Mouse (Mus musculus) layer of hippocampus, postnatal 36 days (tissue): ENCODE data around the gene Zfp786. TPM values are rescaled to one million over a fixed set of nuclear protein-coding genes. Genes with fewer than 3 reads are reported as not detected.
"Not testable (repeated sequence)": the region's sequence is repeated elsewhere in the genome, so short reads cannot be mapped to it uniquely, and the experiment has no call there.

Experiments
- DNase-seq, 2 experiments: peaks; one replicate each; pipeline ENCODE4 v3.0.0; 2022
- total RNA-seq, 2 experiments: library from RNA; stranded (reverse); gene quantifications; 2 replicates each; pipeline ENCODE4 v1.2.3; 2021

The Zfp786 gene
- 1 to 10 TPM; 5.3 to 7.3 TPM for total RNA-seq

DNA sequence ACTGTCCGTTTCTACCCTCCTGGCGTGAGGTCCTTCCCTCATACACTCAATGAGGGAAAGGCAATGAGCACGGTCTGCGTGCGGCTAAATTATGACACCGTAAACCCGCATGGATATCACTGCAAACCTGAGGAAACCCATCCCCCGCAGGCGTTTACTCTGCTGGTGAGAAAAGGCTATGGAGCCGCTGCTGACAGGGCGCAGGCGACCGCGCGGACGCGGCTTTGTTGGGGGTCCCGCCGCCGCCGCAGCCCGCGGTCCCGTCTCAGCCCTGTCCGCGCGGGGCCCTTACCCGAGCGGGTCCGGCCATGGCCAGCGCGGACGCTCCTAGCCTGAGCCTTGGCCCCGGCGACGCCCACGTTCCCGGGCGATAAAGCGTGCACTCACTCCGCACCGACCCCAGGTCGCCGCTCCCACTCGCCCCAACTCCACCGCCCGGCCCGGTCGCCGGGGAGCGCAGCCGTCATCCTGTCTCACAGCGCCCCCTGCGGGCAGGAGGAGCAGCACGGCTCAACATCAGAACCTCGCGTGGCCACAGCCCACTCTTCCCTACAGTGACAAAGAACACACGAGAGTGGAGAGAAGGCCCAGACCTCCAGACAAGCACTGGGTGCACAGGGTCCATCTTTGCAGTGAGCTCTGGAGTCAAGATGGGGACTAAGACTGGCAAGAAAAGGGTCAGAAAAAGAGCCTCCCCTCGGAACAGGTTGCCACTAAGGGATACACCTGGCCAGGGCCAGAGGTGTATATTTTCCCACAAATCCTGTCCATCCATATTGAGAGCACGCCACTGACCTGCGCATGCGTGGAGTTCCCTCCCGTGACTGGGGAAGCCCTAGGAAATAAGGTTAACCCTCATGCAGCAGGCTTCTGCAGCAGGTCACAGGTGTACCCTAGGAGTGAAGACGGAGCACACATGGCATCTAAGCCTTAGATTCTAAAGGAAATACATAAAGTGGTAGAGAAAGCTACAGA lies at the start of gene Zfp786:
Gene Zfp786 (minus strand): TSS at position 764 of the 975 bp plus-strand sequence.
- DNase-seq = peak; percentile 88 to 90

DNA sequence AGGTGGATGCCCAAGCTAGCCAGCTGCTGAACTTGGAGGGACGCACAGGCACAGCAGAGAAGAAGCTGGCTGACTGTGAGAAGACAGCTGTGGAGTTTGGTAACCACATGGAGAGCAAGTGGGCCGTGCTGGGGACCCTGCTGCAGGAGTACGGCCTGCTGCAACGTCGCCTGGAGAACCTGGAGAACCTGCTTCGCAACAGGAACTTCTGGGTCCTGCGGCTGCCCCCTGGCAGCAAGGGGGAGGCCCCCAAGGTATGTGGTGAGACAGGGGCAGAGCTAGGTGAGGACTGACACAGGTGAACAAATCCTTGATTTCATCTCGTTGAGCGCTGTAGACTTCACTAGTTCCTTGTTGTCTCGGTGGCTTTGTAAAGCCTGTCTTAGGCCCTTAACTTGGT lies 49.5 kb upstream of the Zfp786 start:
- DNase-seq = no peak

DNA sequence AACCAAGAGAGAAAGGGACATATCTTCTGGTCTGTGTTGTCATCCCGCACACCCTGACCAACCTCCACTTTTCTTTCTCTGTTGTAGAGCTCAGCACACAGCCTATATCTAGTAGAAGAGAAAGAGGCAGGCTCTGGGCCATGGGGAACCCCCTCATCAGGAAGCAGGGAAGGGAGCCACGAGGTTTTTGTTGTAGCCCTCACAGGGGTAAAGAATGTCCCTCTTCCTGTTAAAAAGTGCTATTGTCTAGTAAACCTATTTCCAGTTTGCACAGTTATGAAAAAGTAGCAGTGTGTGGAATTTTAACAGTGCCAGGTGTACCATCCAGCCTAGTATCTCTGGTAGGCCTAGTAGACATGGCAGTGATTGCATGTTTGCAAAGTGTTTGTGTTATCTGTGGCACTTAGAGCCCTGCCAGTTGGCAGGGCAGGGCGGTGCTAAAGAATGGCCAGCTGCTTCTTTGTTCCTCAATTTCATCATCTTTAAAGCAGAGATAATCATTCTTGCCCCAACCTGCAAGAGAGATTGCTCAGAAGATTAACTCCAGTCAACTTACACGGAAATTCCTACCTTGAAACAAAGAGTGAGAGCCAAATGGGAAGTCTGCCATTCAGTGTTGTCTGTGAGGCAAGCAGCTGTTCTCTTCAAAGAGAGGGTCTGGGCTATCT lies 48.5 kb upstream of the Zfp786 start:
- no peak for DNase-seq

DNA sequence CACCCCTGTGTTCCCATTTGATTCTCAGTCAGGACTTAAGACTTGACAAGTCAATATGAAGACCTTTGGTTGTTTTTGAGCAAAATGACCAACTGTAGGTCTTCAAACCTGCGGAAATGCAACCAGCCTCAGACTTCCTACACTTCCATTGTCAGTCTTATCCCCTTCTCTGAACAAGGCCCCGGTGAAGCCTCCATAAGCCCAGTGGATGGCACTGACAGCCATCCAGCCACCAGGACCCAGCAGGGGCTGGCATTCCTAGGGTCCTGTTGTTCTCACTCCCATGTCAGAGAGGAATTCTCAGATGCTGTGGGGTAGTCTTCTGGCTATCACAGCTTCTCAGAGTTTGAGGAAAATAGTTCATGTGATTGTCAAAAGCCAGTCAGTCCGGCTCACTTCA lies 47.9 kb upstream of the Zfp786 start:
- no peak for DNase-seq

DNA sequence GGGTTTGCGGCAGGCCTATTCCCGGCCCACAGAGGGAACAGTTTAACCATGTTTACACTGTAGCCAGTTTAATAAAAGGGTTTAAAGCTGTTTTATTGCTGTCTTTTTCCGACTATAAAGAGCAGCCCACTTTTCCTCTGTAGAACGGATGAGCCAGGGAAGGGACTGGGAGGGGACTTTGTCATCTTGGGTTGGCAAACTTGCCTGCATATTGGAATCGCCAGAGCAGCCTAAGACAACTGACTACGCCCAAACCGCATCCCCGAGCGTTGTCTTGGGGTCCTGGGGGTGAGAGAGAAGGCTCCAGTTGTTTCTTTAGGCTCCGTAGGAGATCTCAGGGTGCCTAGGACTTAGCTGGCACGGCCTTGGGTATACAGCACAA lies 47.5 kb upstream of the Zfp786 start:
- DNase-seq = no peak

DNA sequence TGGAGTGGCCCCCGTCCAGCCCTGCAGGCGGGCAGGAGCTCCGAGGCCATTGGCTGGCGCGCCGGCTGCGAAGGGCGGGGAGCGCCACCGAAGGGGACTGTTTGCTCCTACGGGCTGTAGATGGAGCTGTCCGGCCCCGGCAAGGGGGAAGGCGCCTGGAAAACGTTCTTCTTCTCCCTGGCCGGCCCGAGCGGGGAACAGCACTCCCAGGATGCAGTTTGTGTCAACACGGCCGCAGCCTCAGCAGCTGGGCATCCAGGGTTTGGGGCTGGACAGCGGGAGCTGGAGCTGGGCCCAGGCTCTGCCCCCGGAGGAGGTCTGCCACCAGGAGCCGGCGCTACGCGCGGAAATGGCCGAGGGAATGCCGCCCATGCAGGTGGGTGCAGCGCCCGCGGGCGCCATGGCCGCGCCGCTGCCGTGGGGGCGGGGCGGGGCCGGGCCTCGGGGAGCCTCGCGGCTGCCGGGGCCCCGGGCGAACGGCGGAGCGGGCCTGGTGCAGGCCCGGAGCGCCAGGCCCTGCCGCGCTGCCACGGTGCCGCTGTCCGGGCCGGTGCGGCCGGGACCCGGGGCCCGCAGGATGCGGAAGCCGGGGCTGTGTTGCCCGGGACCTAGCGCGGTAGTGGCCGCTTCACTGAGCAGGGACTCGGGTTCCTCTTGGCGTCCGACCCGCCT lies 46.9 kb upstream of the Zfp786 start:
- peak; percentile 91 to 92 for DNase-seq

DNA sequence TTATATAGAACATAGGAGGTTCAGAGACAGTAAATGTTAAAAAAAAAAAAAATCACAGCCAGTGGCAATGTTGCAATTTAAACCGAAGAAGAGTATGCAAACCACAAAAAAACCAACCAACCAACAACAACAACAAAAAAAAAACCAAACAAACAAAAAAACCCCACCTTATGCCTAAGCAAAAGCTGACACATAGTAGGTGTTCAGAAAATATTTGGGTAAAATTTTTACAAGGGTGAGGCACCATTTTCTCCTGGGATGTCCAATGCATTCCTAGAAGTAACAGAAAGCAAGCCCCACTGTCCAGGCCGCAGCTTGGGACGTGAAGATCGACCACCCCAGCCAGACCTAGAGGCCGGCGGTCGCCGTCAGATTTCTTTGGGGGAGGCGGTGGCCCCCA lies 46.4 kb upstream of the Zfp786 start, which contains the start of gene Zfp282:
Gene Zfp282 (plus strand): TSS at position 147 of the 400 bp plus-strand sequence.
- no peak for DNase-seq

DNA sequence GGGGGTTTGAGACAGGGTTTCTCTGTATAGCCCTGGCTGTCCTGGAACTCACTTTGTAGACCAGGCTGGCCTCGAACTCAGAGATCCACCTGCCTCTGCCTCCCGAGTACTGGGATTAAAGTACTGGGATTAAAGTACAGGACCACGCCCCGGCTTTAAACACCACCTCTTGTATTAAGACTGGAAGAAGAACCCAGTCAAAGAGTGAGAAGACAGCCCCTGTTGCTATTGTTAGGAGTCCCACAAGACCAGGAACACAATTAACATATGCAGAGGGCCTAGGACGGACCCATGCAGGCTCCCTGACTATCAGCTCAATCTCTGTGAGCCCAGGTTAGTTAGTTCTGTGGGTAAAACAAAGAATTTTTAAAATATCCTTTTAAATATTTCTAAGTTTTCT lies 41.6 kb upstream of the Zfp786 start:
- no peak for DNase-seq

DNA sequence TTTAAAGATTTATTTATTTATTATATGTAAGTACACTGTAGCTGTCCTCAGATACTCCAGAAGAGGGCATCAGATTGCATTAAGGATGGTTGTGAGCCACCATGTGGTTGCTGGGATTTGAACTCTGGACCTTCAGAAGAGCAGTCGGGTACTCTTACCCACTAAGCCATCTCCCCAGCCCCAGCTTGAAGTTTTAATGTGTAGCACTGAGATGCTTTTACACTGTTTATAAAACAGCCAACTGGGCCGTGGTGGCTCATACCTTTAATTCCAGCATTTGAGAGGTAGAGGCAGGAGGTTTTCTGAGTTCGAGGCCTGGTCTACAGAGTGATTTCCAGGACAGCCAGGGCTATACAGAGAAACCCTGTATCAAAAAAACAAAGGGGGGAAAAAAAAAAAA lies 27.1 kb upstream of the Zfp786 start:
- DNase-seq = not testable (repeated sequence)

DNA sequence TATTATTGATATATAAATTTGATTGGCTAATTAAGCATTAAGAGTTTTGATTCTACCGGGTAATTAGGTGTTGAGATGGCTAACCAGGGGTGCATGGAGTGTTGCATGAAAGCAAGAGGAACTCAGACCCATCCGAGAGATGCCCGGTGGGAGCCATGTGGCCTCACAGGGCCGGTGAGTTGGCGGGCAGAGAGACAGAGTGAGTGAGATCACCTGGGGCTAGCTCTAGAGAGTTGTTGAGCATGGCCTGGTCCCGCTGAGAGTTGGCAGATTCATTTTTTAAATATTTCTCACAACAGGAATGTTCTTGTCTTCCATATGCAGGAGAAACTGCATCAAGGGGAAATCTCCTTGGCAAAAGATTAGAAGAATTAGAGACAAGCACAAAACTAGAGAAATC lies 26.6 kb upstream of the Zfp786 start:
- DNase-seq = no peak

DNA sequence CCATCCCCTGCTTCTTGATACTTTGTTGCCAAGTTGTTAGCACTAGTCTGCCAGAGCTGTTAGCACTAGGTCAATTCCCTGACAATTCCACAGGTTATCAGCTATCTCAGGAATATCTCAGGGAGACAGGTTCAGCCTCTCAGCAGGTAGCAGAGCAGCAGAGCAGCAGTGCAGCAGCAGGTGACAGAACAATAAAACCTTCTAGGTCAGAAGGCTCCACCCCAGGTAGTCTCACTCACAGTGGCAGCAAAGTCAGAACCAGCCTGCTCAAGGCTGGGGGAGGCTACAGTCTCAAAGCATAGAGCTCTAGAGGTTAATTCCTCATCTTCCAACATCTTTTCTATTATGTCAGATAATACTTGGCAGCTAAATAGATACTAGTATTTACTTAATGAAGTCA lies 15.1 kb upstream of the Zfp786 start:
- DNase-seq = no peak

DNA sequence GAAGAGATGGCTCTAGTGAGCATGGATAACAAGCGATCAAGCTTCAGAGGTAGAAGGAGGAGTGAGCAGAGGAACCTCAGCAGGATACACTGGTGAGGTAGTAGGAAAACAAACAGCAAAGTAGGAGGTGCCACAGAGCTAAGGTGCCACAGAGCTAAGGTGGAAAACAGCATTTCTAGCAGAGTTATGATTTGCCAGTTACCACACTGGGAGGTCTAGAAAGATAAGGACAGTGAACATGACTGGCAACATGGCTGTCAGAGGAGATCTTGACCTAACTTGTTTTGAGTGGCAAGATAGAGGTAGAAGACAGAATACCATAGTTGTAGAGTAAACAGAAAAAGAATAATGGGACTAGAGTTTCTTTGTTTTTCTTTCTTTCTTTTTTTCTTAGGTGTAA lies 11.7 kb upstream of the Zfp786 start:
- no peak for DNase-seq

DNA sequence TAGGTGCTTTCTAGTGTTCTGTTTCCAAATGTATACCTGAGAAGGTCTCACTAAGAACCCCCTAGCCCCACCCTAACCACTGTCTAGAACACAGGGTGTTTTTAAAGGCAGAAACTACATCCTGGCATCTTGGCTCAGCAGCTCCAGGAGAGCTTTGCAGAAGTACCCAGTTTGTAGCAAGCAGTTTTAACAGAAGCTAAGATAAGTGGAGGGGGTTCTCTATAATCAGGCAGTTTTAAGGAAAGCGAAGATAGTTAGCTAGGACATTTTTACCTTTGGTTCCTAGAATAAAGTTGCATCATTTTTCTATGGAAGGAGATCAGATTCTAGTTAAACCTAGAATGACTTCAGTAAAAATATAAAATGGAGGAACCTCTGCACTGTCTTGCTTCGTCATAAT lies 11.2 kb upstream of the Zfp786 start:
- DNase-seq = no peak

DNA sequence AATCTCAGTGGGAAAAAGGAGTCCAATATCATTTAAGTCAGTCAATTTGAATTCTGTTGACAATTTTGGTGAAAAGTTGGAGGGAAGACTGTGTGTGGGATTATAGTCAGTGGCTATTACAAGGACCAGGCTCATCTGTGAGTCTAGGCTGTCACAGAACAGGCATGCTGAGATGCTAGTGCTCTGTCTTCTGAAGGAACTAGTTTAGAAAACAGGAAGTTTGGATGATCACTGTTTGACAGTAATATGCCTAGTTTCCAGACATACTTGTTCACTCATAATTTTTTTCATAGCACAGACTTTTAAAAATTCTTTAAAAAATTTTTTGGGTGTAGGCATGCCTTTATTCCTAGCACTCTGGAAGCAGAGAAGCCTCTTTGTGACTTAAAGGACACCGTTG lies 10.4 kb upstream of the Zfp786 start:
- no peak for DNase-seq

DNA sequence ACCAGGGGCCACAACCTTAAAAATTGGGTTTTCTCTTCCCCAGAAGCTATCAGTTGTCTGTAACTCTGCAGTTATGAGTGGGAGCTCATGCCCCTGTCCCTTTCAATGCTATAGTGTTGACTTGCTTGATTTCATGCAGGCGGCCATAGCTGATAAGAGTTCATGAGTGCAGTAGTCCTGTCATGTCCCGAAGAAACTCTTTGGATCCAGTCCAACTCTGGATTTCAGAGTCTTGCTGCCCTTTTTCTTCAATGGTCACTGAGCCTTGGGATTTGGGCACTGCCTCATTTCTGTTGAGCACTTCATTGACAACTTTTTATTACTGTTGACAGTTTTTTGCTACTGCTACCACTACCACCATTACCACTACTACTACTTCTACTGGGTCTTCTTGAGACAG lies 7.0 kb upstream of the Zfp786 start:
- no peak for DNase-seq

DNA sequence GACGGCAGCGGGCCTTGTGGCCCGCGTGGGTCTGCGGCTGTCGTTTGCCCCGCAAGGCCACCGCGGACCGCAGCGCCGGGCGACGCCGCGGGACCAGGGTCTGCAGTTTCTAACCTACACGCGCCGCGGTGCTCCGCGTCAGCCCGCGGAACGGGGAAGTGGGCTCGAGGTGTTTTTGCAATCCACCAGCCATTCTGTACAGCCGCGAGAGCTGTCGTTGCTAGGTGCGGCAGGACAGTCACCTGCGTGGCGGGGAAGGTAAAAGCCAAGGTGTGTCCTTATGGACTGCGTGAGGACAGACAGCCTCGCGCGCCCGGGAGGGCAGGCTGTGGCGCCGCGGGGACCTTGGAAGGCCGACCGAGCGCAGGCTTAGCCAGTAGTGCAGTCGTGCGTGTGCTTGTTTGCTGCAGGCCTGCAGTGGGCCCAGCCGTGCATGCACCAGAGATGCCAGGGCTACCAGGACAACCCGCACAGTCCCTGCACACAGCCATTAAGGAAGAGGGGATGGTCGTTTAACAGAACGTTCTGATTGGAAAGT lies 5.4 kb upstream of the Zfp786 start:
- peak; percentile 49 to 58 for DNase-seq

DNA sequence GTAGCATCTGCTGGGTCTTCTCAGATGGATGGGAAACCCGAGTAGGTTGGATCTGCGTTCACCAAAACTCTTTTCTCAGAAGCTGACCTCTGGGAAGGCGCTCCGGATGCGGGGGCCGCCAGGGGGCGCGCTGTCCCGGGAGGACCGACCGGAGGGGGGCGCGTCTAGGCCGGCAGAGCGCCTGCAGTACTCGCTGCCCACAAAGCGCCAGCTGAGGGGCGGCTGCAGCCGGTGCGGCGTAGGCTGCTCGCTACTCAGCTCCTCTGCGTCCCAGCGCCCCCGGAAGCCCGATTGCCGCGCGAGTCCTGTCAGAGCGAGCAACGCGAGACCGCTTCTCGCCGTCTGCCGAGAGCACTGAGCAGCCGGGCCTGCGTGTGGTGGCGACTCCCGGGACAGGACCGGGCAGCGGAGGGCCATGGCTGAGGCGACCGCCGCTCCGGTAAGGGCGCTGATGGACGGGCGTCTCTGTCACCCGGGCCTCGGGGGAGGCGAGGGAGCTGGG lies 4.9 kb upstream of the Zfp786 start, which contains the start of gene Zfp398:
Gene Zfp398 (plus strand): TSS at position 180 of the 502 bp plus-strand sequence.
- DNase-seq = peak; percentile 96

DNA sequence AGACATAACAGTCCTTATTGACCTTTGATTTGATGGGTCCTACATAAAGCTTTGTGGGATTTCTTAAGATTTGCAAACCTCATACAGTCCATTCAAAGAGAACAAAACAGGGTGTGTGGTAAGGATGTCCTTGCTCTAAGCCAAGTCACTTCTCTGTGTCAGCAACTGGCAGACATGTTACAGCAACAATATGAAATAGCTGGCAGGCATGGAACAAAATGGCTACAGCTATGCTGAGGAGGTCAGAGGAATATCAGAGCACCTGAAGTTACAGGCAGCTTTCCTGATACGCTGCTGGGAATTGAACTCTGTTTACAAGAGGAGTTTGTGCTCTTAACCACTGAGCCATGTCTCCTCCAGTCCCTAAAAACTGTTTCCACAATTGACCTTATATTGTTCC lies 1.6 kb upstream of the Zfp786 start:
- no peak for DNase-seq

DNA sequence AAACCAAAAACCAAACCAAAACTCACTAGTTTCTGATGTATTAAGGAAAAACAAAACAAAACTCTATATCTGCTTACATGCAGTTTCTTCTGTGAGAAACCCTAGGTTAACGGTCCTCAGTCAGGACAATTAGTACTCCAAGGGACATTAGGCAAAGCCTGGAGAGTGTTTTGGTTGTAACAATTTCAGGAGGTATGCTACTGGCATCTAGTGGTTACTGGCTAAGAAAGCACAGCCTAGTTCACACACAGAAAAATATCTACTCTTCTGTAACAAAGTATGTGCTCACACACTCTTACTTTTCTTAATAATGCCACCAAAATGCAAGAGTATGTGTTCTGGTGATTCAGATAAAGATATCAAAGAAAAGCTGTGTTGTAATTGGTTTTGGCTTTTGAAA lies 1.7 kb downstream of the Zfp786 start:
- no peak for DNase-seq

DNA sequence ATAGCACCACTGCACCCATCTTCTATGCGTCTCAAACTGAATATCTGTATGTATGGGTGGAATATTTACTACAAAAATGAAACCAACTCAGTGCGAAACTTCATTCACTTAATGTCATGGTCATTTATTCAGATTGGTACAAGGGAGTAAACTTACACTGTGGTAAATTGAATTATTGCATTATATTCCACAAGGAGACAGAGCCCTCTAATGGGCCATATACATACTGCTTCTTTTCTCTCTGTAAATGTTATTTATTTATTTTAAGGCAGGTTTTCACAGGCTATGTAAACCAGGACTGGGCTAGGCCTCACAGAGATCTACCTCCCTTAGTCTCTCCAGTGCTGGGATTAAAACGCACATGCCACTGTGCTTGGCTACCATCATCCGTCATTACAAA lies 3.2 kb downstream of the Zfp786 start:
- DNase-seq = no peak

DNA sequence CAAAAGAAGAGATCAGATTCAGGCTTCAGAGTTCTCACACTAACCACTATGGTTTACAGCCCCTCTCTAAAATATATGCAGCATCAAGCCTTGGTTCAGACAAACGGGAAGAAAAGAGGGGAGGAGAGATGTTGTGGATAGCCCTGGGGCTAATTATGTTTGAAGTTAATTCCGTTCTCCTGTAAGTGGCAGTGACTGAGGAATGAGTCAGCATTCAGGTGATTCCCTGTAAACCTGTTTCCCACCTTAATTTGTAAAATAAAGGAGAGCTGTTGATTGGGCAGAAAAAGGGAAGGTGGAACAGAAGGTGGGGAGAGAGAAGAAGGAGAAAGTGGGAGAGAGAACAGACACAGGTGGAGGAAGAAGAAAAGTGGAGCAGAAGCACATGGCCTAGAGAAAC lies 6.4 kb downstream of the Zfp786 start:
- DNase-seq = no peak

DNA sequence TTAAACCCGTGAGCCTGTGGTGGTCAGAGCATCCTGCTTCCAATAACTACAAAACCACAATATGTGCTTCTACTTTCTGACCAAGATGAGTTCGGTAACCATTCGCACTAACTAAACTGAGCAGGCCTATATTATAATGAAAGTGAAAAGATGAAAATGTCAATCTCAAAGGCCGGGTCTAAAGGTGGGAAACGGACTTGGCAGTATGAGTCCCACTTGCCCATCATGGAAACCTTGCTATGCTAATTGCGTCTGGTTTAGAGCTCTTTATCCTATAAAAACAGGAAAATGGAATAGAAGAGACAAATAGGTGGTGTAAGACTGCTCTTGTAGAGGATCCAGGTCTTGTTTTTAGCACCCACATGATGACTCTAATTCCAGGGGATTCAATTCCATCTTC lies 8.9 kb downstream of the Zfp786 start:
- DNase-seq = no peak

DNA sequence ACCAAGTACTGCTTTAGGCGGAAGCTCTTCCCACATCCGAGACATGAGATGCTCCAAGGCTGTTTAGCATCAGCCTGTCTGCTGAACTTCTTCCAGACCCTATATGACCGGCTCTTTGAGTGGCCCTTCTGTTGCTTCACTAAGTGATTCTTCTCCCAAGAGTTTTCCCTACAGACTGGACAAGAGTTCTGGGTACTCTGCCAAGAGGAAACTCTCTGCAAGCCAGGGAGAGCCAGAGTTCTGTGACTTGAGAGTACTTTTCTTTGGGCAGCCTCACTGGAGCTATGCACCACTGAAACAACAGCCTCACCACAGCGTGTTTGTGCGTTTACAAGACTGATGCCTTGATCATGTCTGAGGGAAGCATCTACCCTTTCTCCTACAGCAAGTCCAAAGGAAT lies 9.4 kb downstream of the Zfp786 start:
- DNase-seq = no peak
